Mouse (Mus musculus): ENCODE results near the gene Rxra.

- TF ChIP-seq TAL1 (IDR thresholded peaks at IDR 0.05; ENCODE audit: low read length) (no peak), GATA1 (IDR thresholded peaks at IDR 0.05; ENCODE audit: low read length) (no peak)
Measured at GRCm38 (mm10) chr2:27751803-27752202, 75.6 kb downstream of the Rxra start.
